Mouse (Mus musculus) heart, embryonic 13.5 days (tissue): ENCODE measurements around the gene Ttll8. TPM values are rescaled to one million over a fixed set of nuclear protein-coding genes. Genes with fewer than 3 reads are reported as not detected.

Experiments used
- ATAC-seq: fragments of 200-750 bp; cut with Nextera tagmentation; 2 replicates; pipeline ENCODE4 v1.8.0; 2017; ENCODE audit warnings: moderate TSS enrichment; ENCODE audit not compliant: insufficient number of reproducible peaks, low FRiP score, low TSS enrichment; ENCODE audit errors: extremely low read depth
- H3K27ac ChIP-seq: fragments of 300-500 bp; sonication (generic); replicated peaks from 2 replicates; pipeline ENCODE4 v1.5.1; 2015; ENCODE audit warnings: moderate library complexity, mild to moderate bottlenecking, inconsistent platforms
- H3K27me3 ChIP-seq: fragments of 300-500 bp; sonication (generic); replicated peaks from 2 replicates; pipeline ENCODE4 v1.6.1; 2015; ENCODE audit warnings: mild to moderate bottlenecking, inconsistent platforms
- H3K36me3 ChIP-seq: fragments of 300-500 bp; sonication (generic); 2 replicates; pipeline ENCODE4 v1.6.1; 2015; ENCODE audit warnings: mild to moderate bottlenecking, inconsistent platforms
- H3K4me1 ChIP-seq: fragments of 300-500 bp; sonication (generic); 2 replicates; pipeline ENCODE4 v1.6.1; 2015; ENCODE audit warnings: inconsistent platforms
- H3K4me2 ChIP-seq: fragments of 300-500 bp; sonication (generic); 2 replicates; pipeline ENCODE4 v1.6.1; 2015; ENCODE audit warnings: inconsistent platforms, mild to moderate bottlenecking, moderate library complexity
- H3K4me3 ChIP-seq: fragments of 300-500 bp; sonication (generic); 2 replicates; pipeline ENCODE4 v1.5.1; 2015; ENCODE audit warnings: moderate library complexity, mild to moderate bottlenecking, inconsistent platforms
- H3K9ac ChIP-seq: fragments of 300-500 bp; sonication (generic); 2 replicates; pipeline ENCODE4 v1.6.1; 2015; ENCODE audit warnings: inconsistent platforms, mild to moderate bottlenecking, moderate library complexity
- H3K9me3 ChIP-seq: fragments of 300-500 bp; sonication (generic); 2 replicates; pipeline ENCODE4 v1.6.1; 2016; ENCODE audit warnings: inconsistent platforms
- WGBS: fragments of 180-500 bp; shearing (Covaris S2); methylation state at CpG from one replicate; pipeline ENCODE4 v1.1.7; 2015; ENCODE audit warnings: mixed read lengths; 5-methylcytosine and 5-hydroxymethylcytosine counted together
- polyA plus RNA-seq: library from polyadenylated mRNA; unstranded; fragments of >200 nt; fragmentation: Nextera tagmentation; extraction: Ambion mirVana; gene quantifications from 2 replicates; pipeline ENCODE4 v1.2.1, GENCODE M21; 2015

The Ttll8 gene
- polyA plus RNA-seq, 1 experiment from 2014 or later, result not detected

DNA sequence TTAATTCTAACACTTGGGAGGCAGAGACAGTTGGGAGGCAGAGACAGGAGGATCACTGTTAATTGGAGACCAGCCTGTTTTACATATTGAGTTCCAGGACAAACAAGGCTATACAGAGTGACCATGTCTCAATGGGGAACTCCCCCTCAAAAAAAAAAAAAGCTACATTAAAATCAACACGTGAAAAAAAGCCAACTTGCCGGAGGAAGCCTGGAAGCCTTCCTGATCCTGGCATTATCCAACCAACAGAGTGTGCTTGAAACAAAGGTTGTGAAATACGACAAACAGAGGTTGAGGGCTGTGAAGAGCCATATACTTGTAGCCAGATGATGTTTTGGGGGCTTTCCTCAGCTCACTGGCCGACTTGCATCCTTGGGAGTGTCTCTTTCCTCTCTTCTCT, 71.4 kb downstream of the Ttll8 start:
- 59% methylated on average over 4 of the region's 4 CpGs for WGBS
- no peaks in the 10 kb centered on the region for H3K9me3 ChIP-seq
- H3K4me2 ChIP-seq, result no peak overlapping the region
- no peaks in the 10 kb centered on the region for H3K36me3 ChIP-seq
- H3K4me3 ChIP-seq, result no peak overlapping the region
- ATAC-seq, result no peak
- H3K4me1 ChIP-seq, result no peaks in the 10 kb centered on the region
- no peak overlapping the region for H3K9ac ChIP-seq
- no peak overlapping the region for H3K27ac ChIP-seq
- no peaks in the 10 kb centered on the region; the same call in 1 of the 2 replicates for H3K27me3 ChIP-seq

DNA sequence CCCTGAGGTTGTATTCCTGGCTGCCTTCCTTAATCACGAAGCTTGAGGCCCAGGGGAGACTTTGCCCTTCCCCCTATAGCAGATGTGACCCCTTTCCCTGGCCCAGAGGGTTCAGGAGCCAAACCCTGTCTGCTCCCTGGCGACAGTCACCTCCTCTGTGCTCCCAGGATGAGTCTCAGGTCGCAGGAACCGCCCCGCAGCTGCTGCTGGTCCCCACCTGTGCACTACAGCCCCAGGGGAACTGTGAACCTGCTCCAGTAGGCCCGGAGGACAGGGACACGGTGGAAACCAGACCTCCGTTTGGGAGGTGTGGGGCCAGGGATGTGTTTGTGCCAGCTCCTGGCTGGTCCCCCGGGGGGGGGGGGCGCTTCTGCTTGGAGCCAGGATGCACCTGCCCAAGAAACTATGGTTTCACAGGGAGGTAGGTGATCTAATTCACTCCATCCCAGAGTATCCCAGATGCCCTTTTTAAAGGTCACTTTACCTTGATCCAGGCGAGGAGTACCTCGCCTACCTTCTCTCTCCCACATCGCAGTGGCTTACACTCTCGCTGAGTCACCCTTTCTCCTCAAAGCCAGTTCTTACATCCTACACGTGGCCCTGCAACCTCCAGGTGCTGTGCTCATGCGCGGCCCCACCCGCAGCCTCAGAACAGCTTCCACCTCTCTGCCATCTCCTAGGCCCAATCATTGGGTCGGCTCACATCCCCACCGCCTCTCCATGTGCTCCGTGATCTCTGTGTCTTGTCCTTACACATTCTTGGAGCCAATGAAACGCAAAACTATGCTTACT, 72.8 kb downstream of the Ttll8 start:
- Histone ChIP-seq H3K9ac (no peak overlapping the region), H3K4me2 (no peak overlapping the region), H3K4me3 (no peak overlapping the region), H3K4me1 (peaks cover 2% of the 10 kb centered on the region), H3K27ac (no peak overlapping the region), H3K27me3 (no peaks in the 10 kb centered on the region; the same call in 1 of the 2 replicates), H3K9me3 (no peaks in the 10 kb centered on the region), H3K36me3 (no peaks in the 10 kb centered on the region)
- ATAC-seq, result no peak
- WGBS, result 63% methylated on average over 22 of the region's 22 CpGs

DNA sequence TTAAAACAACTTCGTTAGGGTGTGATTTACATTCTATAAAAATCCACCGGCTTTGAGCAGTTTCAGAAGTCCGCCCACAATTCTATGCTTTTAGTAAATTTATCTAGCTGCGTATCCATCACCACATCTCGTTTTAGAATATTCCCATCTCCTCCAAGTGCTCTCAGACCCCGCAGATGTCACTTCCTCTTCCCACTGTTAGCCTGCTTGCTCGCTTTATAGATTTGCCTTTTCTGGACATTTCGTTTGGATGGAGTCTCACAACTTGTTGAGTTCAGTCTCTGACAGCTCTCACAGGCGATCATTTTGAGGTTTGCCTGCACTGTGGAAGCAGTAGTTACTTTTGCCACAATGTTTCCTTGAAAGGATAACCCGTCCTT, 77.2 kb downstream of the Ttll8 start:
- Histone ChIP-seq H3K4me1 (peaks cover 13% of the 10 kb centered on the region), H3K9me3 (no peaks in the 10 kb centered on the region), H3K4me3 (no peak overlapping the region), H3K36me3 (no peaks in the 10 kb centered on the region), H3K27me3 (no peaks in the 10 kb centered on the region; the same call in 1 of the 2 replicates), H3K9ac (no peak overlapping the region), H3K4me2 (no peak overlapping the region), H3K27ac (no peak overlapping the region)
- WGBS, result 69% methylated on average over 10 of the region's 10 CpGs
- ATAC-seq, result no peak

DNA sequence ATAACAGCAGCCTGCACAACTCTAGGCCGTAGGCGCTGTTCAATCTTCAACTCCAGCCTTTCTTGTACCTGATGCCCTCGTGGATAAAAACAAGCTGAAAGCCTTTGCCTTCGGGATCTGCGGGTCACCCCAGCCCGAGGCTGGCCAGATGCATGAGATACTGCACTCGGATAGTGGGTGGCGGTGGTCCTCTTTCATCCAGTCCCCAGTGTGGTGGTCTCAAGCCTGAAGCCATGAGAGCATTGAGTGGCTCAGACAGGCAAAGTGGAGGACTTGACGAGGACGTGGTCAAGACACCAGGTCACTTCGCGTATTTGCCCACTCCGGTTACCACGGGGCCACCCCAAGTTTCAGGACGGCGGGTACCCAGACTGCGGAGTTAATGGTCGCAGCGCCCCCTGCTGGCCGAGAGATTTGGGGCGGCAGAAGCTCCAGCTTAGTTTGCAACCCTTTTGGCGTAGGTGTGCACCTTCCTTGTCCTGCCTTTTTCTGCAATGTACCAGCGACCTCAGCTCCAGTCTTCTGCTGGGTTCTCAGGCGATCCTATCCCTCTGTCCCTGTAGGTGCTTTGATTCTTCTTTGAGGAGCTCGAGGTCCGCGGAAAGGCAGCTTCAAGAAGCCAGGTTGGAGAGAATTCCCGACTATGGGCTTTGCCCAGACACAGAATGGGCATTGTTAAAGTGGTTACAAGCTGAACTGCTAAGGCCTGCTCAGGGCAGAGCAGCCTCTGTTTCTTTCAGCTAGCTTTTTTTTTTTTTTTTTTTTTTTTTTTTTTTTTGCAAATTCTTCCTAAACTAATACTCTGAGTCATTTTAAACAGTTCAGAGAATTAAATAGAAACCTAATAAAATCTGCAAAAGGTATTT, 77.8 kb downstream of the Ttll8 start:
- H3K9me3 ChIP-seq, result no peaks in the 10 kb centered on the region
- H3K4me1 ChIP-seq, result peaks cover 13% of the 10 kb centered on the region
- no peak overlapping the region for H3K4me3 ChIP-seq
- H3K27me3 ChIP-seq, result no peaks in the 10 kb centered on the region; the same call in 1 of the 2 replicates
- peak overlapping the region; percentile 69 for H3K9ac ChIP-seq
- H3K4me2 ChIP-seq, result peak overlapping the region; percentile 57
- ATAC-seq, result no peak
- 13% methylated on average over 28 of the region's 28 CpGs for WGBS
- no peaks in the 10 kb centered on the region for H3K36me3 ChIP-seq
- no peak overlapping the region for H3K27ac ChIP-seq

DNA sequence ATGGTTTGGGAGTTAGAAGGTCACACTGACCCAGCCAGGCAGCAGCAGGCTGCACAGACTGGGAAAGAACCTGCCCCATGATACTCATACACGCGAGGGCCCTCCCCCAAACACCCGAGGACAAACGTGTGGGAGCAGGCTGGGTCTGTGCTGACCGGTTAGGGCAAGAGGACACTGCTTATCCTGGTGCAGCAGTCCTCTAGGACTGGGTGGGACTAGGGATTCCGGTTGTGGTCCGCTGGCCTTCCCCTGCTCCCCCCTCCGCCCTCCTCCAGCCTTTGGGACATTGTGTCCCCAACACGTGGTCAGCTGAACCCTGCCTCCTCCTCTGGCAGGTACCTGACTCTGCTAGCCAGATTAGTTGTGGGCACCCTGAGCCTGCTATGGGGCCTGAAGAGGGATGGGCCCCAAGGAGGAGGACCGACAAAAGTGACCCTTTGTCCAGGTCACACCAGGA, 78.6 kb downstream of the Ttll8 start:
- WGBS, result 23% methylated on average over 10 of the region's 10 CpGs
- Histone ChIP-seq H3K9ac (peak overlapping the region; percentile 37; the same call in 1 of the 2 replicates), H3K27ac (no peak overlapping the region)

DNA sequence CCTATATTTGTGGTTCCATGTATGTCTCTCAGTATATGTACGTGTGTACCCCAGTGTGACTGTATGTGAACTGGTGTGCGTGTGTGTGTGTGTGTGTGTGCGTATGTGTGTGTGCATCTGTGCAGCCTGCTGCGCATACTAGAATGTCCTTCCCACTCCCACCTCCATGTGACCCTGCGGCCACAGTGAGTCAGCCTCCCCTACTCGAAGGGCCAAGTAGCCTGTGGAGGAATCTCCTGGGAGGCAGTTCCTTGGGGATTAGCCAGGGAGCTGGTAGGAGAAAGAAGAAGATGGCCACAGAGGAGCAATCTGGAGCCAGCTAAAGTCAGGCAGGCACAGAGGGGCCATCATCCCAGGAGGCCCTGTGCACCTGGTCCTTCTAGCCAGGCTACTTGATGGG, 79.7 kb downstream of the Ttll8 start:
- Histone ChIP-seq H3K4me1 (peaks cover 13% of the 10 kb centered on the region), H3K9ac (no peak overlapping the region), H3K4me3 (no peak overlapping the region), H3K27ac (no peak overlapping the region), H3K36me3 (no peaks in the 10 kb centered on the region), H3K27me3 (no peaks in the 10 kb centered on the region; the same call in 1 of the 2 replicates), H3K9me3 (no peaks in the 10 kb centered on the region), H3K4me2 (no peak overlapping the region)
- WGBS, result 72% methylated on average over 6 of the region's 6 CpGs
- no peak for ATAC-seq

More for the DNA sequence above, 78.6 kb downstream of the Ttll8 start:
- no peak overlapping the region for H3K4me3 ChIP-seq
- no peak overlapping the region for H3K4me2 ChIP-seq
- H3K9me3 ChIP-seq, result no peaks in the 10 kb centered on the region
- H3K27me3 ChIP-seq, result no peaks in the 10 kb centered on the region; the same call in 1 of the 2 replicates
- no peaks in the 10 kb centered on the region for H3K36me3 ChIP-seq
- H3K4me1 ChIP-seq, result peaks cover 13% of the 10 kb centered on the region
- no peak for ATAC-seq

DNA sequence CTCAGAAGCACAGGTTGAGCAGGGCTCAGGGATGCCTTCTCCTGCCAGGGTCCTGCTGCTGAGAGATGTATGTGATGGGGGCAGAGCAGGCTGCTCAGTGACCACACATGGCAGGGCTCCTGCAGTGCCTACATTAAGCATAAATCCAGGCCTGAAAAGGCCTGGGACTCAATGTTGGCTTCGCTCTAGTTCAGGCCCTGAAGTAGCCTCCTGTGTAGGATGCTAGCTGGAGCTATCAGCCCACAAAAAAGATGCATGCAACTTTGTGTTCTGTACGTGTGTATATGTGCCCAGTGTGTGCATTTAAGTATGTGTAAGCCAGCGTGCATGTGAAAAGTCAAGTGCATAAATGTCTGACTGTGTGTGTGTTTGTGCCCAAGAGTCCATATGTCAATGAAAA, 80.2 kb downstream of the Ttll8 start:
- Histone ChIP-seq H3K36me3 (no peaks in the 10 kb centered on the region), H3K4me1 (peaks cover 13% of the 10 kb centered on the region), H3K27ac (no peak overlapping the region), H3K9ac (no peak overlapping the region), H3K4me3 (no peak overlapping the region), H3K9me3 (no peaks in the 10 kb centered on the region), H3K27me3 (no peaks in the 10 kb centered on the region; the same call in 1 of the 2 replicates), H3K4me2 (no peak overlapping the region)
- no peak for ATAC-seq
- WGBS, result 73% methylated on average over 3 of the region's 3 CpGs

DNA sequence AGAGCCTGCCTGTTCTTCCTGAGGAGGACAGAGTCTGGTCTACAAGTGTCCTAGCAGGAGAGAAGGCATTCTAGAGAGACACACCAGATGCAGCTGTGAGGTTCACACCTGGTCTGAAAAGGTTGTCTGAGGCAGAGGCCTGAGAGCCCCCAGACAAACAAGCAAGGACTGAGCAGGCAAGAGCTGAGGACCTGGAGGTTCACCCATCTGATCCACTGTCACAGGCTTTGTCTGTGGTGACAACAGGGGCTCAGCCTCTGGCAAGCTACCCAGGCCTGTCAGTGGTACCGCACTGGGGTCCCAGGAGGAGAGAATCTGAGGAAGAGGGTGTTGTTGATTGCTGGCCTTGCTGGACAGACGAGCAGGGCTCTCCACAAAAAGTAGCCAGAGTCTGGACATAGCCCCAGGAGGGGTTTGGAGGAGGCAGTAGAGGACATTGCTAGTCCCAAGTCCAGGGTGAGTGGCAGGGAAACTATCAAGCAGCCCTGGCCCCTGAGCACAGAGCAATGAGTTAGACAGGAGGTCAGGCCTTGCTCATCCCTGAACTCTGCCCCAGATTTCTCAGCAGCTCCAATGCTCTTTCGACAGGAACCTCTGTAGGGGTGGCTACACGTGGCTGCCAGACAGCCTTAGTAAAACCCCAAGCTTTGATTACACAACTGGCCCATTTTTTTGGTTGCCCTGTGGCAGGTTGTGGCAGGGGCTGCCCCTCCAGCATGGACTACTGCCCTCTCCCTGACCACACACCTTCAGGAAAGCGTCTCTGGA, 83.6 kb downstream of the Ttll8 start:
- 66% methylated on average over 5 of the region's 5 CpGs for WGBS
- Histone ChIP-seq H3K9me3 (no peaks in the 10 kb centered on the region), H3K36me3 (peaks cover 10% of the 10 kb centered on the region), H3K4me3 (no peak overlapping the region), H3K27me3 (no peaks in the 10 kb centered on the region), H3K27ac (no peak overlapping the region), H3K9ac (no peak overlapping the region), H3K4me2 (no peak overlapping the region), H3K4me1 (peaks cover 33% of the 10 kb centered on the region)
- no peak for ATAC-seq

DNA sequence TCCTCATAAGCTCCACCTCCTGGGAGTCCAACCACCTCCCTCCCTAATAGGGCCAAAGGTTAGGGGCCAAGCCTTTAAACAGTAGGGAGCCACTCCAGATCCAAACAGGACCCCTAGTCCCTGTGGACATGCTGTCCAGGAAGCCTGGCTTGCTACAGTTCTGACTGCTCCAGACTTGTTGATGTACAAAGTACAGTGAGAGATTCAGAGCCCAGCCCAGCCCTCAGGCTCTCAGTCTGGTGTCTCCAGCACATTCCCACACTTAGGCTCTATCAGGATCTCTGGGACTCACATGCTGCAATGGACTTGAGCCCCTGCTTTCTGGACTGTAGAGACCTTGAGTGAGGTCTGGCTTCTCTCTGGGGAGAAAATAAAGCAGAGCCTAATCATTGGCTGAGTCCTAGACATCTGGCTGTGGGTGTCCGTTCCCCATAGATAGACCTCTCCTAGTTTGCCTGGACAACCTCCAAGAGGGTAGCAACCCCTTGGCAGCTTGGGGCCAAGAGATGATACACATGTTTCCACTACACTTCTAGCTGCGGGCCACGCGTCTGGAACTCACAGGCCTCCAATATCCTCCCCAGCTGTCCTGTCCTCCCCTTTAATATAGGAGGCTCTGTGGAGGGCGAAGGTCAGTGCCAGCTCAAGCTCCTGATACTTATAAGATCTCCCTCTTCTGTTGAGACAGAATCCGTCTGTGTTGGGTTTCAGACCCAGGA, 86.0 kb downstream of the Ttll8 start:
- WGBS, result 50% methylated on average over 6 of the region's 6 CpGs
- H3K27me3 ChIP-seq, result no peaks in the 10 kb centered on the region
- ATAC-seq, result no peak; the same call in 1 of the 2 replicates

DNA sequence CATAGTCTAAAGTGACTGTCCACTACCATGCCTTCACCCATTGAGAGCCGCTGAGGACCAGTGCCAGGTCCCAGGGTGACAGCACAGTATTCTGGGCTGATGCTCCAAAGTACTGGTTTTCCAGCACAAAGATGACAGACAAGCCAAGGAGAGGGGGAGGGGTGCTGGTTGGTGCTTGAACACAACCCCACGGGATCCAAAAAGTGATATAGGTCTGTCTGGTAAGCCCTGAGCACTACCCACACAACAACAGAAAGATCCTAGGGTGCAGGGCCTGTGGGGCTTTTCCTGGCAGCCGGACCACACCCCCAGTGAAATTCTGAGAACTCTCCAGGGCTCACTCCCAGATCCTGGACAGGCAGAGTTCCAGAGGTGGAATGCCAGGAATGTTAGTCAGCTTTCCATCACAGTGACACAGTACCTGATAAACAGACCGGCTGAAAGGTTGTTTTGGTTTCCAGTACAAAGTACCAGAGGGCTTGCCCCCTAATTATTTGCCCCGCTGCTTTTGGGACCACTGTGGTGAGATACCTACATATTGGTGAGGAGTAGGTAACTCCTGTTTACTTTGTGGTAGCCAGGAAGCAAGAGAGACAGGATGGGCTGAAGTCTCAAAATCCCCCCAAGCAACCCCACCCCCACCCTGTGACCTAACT, 86.7 kb downstream of the Ttll8 start:
- Histone ChIP-seq H3K36me3 (peaks cover 26% of the 10 kb centered on the region), H3K4me2 (peak overlapping the region; percentile 94), H3K9me3 (no peaks in the 10 kb centered on the region), H3K9ac (peak overlapping the region; percentile 98), H3K4me1 (peaks cover 47% of the 10 kb centered on the region), H3K27me3 (no peaks in the 10 kb centered on the region), H3K27ac (peak overlapping the region; percentile 97), H3K4me3 (no peak overlapping the region)
- ATAC-seq, result no peak
- WGBS, result 10% methylated on average over 5 of the region's 5 CpGs

More for the DNA sequence above, 86.0 kb downstream of the Ttll8 start:
- no peaks in the 10 kb centered on the region for H3K9me3 ChIP-seq
- H3K4me3 ChIP-seq, result no peak overlapping the region
- H3K27ac ChIP-seq, result peak overlapping the region; percentile 97
- no peak overlapping the region for H3K9ac ChIP-seq
- H3K4me1 ChIP-seq, result peaks cover 47% of the 10 kb centered on the region
- H3K36me3 ChIP-seq, result peaks cover 26% of the 10 kb centered on the region
- peak overlapping the region; percentile 94 for H3K4me2 ChIP-seq
